Mouse (Mus musculus): ENCODE measurements at regions not wholly inside any gene's neighbourhood (a gene's known extent, or its start where the extent isn't known, plus 50 kb on each side); places are given as distances from the start of the nearest gene placed in this dataset.

GRCm38 (mm10) chr1:57666179-57666693, 107.7 kb upstream of the Spats2l start:
- no peak for DNase-seq

GRCm38 (mm10) chr1:57673415-57673814, 100.5 kb upstream of the Spats2l start:
- no peak for DNase-seq

- DNase-seq, result no peak
Measured at GRCm38 (mm10) chr1:57673957-57674699, 99.8 kb upstream of the Spats2l start.

- DNase-seq, result no peak
Measured at GRCm38 (mm10) chr1:57684387-57685162, 89.4 kb upstream of the Spats2l start.

GRCm38 (mm10) chr1:57689253-57689652, 84.7 kb upstream of the Spats2l start:
- DNase-seq, result no peak

- no peak for DNase-seq
Measured at GRCm38 (mm10) chr1:57707906-57708305, 66.1 kb upstream of the Spats2l start.

GRCm38 (mm10) chr1:57712916-57713503, 61.0 kb upstream of the Spats2l start:
- no peak for DNase-seq

GRCm38 (mm10) chr1:57717139-57717800, 56.7 kb upstream of the Spats2l start:
- peak; percentile 32 for DNase-seq

- DNase-seq, result no peak
Measured at GRCm38 (mm10) chr1:57718409-57718808, 55.6 kb upstream of the Spats2l start.
